Mouse (Mus musculus) neural tube, embryonic 10.5 days (tissue): ENCODE data around the gene Fut7.
A peak's percentile ranks its signal among the peaks of the same experiment; 100 is the strongest.

Source experiments
- DNase-seq: peaks from one replicate; pipeline ENCODE4 v3.0.0-alpha.2; 2017; ENCODE audit warnings: low spot score; ENCODE audit errors: extremely low spot score

The Fut7 gene

GRCm38 (mm10) chr2:25458911-25459310, 35.8 kb downstream of the Fut7 start:
- DNase-seq, result no peak

DNA sequence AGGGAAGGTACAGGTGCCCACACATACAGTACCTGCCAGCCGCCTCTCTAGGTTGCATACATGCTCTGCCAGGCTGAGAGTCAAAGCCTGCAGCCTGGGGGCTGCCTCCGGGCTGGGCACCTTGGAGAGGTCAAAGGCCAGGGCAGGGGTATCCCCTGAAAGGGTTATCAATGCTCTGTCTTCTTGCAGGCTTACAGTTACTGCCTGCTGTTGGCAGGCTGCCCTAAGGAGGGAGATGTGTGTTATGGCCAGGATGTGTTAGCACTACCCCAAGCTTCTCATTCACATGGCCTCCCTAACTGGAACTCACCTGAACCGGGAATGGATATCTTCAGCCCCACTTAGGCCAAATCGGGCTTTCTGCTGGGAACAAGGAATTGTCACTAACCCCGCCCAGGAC, 37.1 kb downstream of the Fut7 start:
- DNase-seq, result peak; percentile 15

DNA sequence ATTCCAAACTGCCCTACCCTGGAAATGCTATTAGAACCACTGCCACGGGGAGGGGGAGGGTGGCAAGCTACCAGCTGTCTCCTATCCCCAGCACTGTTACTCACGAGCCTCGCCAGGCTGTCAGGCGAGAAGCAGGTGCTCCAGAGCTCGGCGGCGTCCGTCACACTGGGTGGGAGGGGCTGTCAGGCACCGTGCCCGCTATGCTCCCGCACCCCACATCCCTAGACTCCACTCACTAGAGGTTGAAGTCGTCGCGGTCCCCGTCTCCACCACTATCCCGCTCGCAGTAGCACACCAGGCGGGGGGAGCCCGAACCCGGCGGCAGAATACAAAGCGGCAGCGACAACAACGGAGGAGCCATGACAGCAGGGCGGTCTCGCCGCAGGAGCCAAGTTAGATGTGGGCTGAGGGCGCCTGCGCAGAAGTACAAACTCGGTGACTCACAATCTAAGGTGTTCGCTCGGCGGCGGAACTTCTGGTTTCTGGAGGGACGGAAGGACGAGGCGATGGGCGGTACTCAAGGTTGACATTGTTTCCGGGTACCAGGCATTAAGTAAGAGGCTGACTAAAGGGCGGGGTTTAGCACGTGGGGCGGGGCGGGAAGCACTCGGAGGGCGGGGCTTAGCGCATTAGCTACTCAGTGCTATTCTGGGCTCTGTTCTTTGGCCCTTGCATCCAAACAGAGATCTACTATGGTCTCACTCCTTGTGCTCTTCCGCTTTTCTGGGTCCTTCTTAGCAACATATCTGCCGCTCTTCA, 37.7 kb downstream of the Fut7 start, which contains the start of gene Paxx:
Paxx (minus strand) TSS at position 544 of the 759 bp plus-strand sequence.
- peak; percentile 83 for DNase-seq

DNA sequence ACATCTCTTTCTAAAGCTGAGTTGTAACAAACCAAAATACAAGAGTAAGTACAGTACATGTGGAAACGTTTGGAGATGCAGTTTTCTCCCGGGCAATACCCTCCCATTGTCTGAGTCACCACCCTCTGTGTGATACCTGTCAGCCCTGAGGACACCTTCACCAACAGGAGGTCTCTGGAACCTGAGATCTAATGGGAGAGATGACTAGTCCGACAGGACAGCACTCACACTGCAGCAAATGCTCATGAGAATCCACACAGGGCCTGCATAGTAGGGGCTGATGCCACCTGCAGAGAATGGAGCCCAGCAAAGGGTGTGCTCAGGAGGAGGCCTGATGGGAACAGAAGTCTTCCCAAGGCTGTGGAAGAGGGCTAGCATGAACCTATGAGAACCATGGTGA, 38.3 kb downstream of the Fut7 start:
- no peak for DNase-seq

GRCm38 (mm10) chr2:25463630-25464029, 40.6 kb downstream of the Fut7 start:
- no peak for DNase-seq

DNA sequence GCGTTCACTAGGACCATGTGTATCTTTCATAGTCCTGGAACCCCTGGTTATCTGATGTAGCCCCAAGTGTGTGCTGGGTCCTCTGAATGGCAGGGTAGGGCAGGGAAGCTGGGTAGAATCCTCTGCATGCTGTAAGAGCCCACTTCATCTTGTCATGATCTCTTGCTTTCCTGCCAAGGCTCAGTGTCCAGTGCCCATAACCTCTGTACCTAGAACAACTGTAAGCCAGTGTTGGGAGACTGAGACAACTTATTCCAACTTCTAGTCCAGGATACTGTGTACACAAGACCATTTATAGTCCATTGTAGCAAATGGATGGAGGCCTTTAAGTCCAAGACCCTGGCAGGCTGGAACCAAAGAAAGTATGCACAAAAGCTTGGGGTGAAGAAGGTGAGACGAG, 42.2 kb downstream of the Fut7 start:
- no peak for DNase-seq

DNA sequence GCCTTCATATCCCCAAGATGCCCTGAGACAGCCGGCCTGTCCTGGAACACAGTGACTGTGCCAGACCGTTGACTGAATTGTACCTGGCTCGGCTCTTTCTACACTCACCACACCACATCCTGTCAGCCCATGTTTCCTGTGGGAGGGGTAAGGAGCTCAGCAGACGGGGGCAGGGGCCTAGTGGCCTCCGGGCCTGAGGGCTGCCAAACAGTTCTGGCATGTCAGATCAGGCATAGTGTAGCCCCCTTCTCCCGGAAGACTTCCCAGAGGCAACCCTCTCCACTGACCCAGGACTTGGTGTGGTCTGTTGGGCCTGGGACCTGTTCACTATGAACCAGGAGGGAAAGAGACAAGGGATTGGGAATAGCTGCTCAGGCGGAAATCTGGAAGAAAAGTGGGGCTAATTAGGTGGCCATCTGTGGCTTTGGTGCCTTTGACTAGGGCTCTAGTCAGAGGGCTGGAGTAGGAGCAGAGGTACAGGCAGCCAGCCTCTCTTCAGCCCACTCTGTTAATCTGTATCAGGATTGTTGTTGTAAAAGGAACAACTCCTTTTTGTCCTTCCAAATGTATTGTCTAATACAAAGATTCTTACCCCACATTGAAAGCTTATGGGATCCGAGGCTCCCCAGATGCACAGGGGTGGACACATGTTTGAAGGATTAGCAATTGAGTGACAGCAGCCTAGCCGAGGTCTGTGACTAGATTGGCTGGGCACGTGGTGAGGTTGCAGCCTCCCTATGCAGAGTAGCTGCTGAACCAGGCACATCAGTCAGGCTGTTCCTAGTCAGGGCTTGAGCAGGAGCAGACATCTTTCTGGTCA, 43.0 kb downstream of the Fut7 start:
- DNase-seq, result no peak

DNA sequence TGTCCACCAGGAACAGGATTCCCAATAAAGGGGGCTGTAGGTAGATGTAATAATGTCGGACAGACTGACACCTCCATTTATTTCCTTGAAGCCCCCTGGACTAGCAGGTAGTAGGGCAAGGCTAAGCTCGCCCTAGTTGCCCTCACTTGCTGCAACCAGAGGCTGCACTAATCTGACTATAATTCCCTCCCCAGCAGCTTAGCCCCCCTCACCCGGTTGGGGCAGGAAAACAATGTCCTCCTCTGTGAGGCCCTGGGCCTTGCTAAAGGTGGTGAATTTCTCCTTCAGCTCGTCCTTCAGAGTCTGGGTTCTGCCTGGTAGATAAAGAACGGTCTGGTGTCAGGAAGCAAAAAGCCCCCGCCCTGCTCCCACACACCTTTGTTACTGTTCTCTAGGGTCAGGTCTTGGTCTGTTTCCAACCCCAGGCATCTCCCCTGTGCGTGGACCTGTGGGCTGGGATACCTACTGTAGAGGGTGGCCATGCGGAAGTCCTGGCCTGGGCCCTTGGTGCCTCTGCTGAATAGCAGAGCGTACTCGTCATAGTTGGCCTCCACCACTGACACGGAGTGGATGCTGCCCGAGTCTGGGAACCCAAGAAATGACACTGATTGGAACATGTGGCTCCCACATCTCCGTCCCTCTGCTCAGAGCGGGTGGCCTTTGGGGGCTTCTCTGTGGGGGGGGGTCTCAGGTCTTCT, 44.7 kb downstream of the Fut7 start:
- DNase-seq, result no peak

- DNase-seq, result no peak
Observed at GRCm38 (mm10) chr2:25468962-25469915, 46.2 kb downstream of the Fut7 start.

DNA sequence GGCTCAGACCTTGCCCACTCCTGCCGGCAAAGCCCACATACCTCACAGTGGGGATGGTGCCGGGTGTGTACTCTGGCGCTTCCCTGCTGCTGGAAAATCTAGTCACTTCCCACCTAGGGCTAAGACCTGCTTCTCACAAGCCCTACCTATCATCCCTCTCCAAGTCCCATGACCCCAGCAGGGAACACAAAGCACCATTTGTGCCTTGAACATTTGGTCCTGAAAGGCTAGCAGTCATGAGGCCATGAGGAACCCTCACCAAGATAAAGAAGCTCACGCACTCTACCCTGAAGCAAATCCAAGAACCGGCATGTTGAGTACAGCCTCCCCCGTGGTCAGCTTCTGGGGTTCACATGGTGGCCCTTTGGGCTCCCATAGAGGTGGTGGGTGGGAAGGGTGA, 46.9 kb downstream of the Fut7 start, which contains the start of gene Ptgds:
Ptgds (minus strand) TSS at position 78 of the 400 bp plus-strand sequence.
- DNase-seq, result no peak

- no peak for DNase-seq
Observed at GRCm38 (mm10) chr2:25472550-25472949, 49.5 kb downstream of the Fut7 start.
